Mouse (Mus musculus): Measurements from ENCODE around the gene Nfkb2.

Gene Nfkb2

GRCm38 (mm10) chr19:46308706-46309435 is 4.8 kb downstream of the Nfkb2 start:
- DNase-seq (ENCODE audit: low spot score in 2 of 2) = peak; percentile 56 to 68

- no peak for DNase-seq (ENCODE audit: low spot score in 2 of 2)
These were observed 5.7 kb downstream of the Nfkb2 start for GRCm38 (mm10) chr19:46309651-46310305.

GRCm38 (mm10) chr19:46310312-46310865 is 6.3 kb downstream of the Nfkb2 start:
- no peak for DNase-seq (ENCODE audit: low spot score in 2 of 2)

GRCm38 (mm10) chr19:46311341-46311740 is 7.2 kb downstream of the Nfkb2 start:
- DNase-seq (ENCODE audit: low spot score in 2 of 2) = no peak

- no peak for DNase-seq (ENCODE audit: low spot score in 2 of 2)
These were observed 8.4 kb downstream of the Nfkb2 start for GRCm38 (mm10) chr19:46312566-46312965.

- no peak for DNase-seq (ENCODE audit: low spot score in 2 of 2)
These were observed 9.0 kb downstream of the Nfkb2 start for GRCm38 (mm10) chr19:46313116-46313515.

GRCm38 (mm10) chr19:46313591-46313990 is 9.5 kb downstream of the Nfkb2 start:
- DNase-seq (ENCODE audit: low spot score in 2 of 2) = no peak

GRCm38 (mm10) chr19:46314151-46314601 is 10.1 kb downstream of the Nfkb2 start:
- DNase-seq (ENCODE audit: low spot score in 2 of 2) = no peak

- no peak for DNase-seq (ENCODE audit: low spot score in 2 of 2)
These were observed 11.0 kb downstream of the Nfkb2 start for GRCm38 (mm10) chr19:46314872-46315742.

GRCm38 (mm10) chr19:46315752-46316610 is 11.9 kb downstream of the Nfkb2 start:
- no peak for DNase-seq (ENCODE audit: low spot score in 2 of 2)

- no peak for DNase-seq (ENCODE audit: low spot score in 2 of 2)
These were observed 12.9 kb downstream of the Nfkb2 start for GRCm38 (mm10) chr19:46316846-46317545.

GRCm38 (mm10) chr19:46317546-46317885 is 13.4 kb downstream of the Nfkb2 start:
- no peak for DNase-seq (ENCODE audit: low spot score in 2 of 2)

- DNase-seq (ENCODE audit: low spot score in 2 of 2) = no peak
These were observed 13.9 kb downstream of the Nfkb2 start for GRCm38 (mm10) chr19:46318031-46318471.

GRCm38 (mm10) chr19:46318586-46319378 is 14.7 kb downstream of the Nfkb2 start:
- no peak for DNase-seq (ENCODE audit: low spot score in 2 of 2)

GRCm38 (mm10) chr19:46320076-46320785 is 16.1 kb downstream of the Nfkb2 start:
- no peak for DNase-seq (ENCODE audit: low spot score in 2 of 2)

- no peak for DNase-seq (ENCODE audit: low spot score in 2 of 2)
These were observed 17.2 kb downstream of the Nfkb2 start for GRCm38 (mm10) chr19:46321101-46321943.

GRCm38 (mm10) chr19:46322144-46322995 is 18.2 kb downstream of the Nfkb2 start:
- no peak for DNase-seq (ENCODE audit: low spot score in 2 of 2)

Measured in heart, adult 9 months (tissue).